Mouse (Mus musculus) gastrocnemius, postnatal 10 days (tissue): ENCODE data around the gene Slc17a7. TPM values are rescaled to one million over a fixed set of nuclear protein-coding genes. Genes with fewer than 3 reads are reported as not detected.
"Not testable (repeated sequence)": the region's sequence is repeated elsewhere in the genome, so short reads cannot be mapped to it uniquely, and the experiment has no call there.

Experiments
- DNase-seq: peaks from one replicate; pipeline ENCODE4 v3.0.0; 2021; ENCODE audit warnings: mixed read lengths
- long read RNA-seq, 2 experiments: library from polyadenylated mRNA; stranded (forward); transcript quantifications; one replicate each; pipeline ENCODE4 v2.0.0; 2021
- total RNA-seq, 2 experiments: library from RNA; stranded (reverse); gene quantifications; 2 replicates each; pipeline ENCODE4 v1.2.3; 2021

Slc17a7 gene
- 1 to 10 TPM; 4.7 to 4.9 TPM for total RNA-seq
- long read RNA-seq, experiment 1, transcript Slc17a7-201 (12 exons, 2,915 nt), result major isoform, 10 of 10 reads
- long read RNA-seq, experiment 1, partial matches to known transcripts, result 0 of 10 reads
- long read RNA-seq, experiment 1, other reads (novel, unspliced or antisense), result 0 of 10 reads
- long read RNA-seq, experiment 2, transcript Slc17a7-201 (12 exons, 2,915 nt), result major isoform, 6 of 7 reads
- long read RNA-seq, experiment 2, partial matches to known transcripts, result 1 of 7 reads
- long read RNA-seq, experiment 2, other reads (novel, unspliced or antisense), result 0 of 7 reads

DNA sequence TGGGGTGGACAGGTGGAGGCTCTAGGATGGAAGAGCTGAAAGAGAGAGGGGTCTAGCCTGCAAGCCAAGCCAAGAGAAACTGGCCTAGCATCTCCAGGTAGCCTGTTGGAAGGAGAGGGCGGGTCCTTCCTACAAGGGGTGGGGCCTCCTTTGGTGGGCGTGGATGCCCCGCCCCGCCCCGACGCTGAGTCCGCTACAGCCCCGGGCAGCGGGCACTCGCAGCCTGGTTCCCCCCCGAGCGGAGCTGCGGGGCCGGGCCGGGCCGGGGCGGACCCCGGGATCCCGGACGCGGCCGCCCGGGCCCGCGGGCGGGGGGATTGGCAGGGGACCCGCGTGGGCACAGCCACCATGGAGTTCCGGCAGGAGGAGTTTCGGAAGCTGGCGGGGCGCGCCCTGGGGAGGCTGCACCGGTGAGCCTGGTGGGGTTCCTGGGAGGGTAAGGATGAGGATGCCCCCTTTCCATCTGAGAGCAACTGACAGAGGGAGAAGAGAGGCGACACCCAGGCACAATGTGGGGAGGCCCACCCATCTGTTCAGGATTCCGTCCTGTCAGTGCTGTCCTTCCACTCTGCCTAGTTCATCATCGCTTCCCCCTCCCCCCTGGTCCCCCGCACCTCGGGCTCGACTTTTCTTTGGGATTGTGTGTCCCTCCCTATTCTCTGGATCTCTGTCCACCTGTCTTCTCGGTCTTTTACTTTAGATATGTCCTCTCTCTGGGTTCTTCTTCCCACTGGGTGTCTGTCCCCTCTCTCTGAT lies at the start of gene Slc17a7:
Slc17a7 (plus strand) TSS at position 215 of the 756 bp plus-strand sequence.
- no peak for DNase-seq

GRCm38 (mm10) chr7:45117566-45117965 lies 46.2 kb upstream of the Slc17a7 start:
- no peak for DNase-seq

GRCm38 (mm10) chr7:45118336-45118735 lies 45.4 kb upstream of the Slc17a7 start:
- no peak for DNase-seq

- no peak for DNase-seq
Observed at GRCm38 (mm10) chr7:45119780-45120709, 43.7 kb upstream of the Slc17a7 start.

DNA sequence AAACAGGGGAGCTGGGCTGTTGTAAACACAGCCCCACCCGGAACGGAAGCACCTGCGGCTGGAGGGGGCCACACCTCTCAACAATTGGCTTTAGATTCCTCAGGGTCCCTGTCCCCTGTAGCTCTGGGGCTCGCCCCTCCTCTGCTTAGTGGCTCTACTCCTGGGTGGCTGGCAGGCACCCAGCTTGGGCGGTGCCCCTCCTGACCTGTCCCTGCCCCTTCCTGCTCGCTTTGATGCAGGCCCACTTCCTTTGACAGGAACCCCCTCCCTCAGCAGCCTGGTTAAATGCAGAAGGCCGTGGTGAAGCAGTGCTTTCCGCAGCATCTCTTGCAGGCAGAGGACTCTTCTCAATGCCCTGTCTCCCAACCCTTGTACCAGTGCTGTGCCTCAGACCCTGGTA lies 42.3 kb upstream of the Slc17a7 start:
- DNase-seq, result no peak

DNA sequence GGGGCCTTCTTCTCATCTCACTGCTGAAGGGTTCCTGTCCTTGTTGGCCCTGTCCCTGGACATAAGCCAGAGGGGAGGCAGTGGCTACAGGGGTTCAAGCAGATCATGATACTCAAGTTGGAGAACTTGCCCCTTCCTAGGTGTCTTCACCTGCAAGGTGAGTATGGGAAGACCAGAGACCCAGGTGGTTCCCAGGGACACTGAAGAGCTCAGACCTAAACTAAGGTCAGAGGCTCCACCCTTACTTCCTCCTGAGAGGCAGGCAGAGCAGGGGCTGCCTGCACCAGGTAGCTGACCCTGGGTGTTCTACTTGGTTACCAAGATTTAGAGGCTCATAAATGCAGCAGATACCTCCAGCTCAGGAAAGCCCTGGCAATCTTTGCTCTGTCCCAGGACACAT lies 41.8 kb upstream of the Slc17a7 start:
- no peak for DNase-seq

- DNase-seq, result no peak
Observed at GRCm38 (mm10) chr7:45122561-45123185, 41.1 kb upstream of the Slc17a7 start.

DNA sequence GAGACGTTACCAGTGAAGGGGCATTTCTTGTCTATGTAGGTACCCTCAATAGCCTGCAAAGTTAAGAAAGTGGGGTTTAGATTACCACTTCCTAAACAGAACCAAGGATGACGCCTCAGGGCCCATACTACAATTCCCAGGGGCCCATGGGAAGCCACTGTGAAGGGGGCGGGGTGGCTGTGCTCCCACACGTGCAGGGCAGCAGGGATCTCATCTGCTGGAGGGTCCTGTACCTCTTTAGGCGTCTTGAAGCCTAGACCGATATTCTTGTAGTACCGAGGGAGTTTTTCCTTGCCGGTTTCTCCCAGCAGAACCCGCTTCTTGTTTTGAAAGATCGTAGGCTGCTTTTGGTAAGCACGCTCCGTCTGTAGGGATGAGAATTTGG lies 40.6 kb upstream of the Slc17a7 start:
- no peak for DNase-seq

GRCm38 (mm10) chr7:45124224-45125143 lies 39.3 kb upstream of the Slc17a7 start, which contains the start of gene Rps11:
Rps11 (minus strand) TSS chr7:45124439.
- DNase-seq, result peak; percentile 97

- no peak for DNase-seq
Observed at GRCm38 (mm10) chr7:45125144-45125600, 38.6 kb upstream of the Slc17a7 start.

DNA sequence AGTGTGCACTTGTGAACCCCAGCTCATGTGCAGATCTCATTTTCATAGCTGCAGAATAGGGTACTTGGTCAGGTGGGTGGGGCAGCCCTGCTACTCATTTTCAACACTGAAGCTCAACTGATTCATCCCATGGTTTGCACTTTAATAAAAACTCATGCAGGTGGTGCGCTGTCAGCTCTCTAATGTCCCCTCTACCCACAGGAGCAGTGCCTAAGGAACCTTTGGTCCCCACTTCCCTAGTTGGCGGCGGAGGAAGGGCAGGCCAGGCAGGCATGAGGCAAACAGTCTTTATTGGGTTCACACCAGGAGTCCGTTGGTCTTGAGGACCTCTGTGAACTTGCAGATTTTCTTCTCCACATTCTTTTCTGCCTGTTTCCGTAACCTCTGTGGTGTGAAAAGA lies 38.1 kb upstream of the Slc17a7 start:
- not testable (repeated sequence) for DNase-seq

- DNase-seq, result no peak
Observed at GRCm38 (mm10) chr7:45126147-45126843, 37.5 kb upstream of the Slc17a7 start.

GRCm38 (mm10) chr7:45126844-45127699 lies 36.7 kb upstream of the Slc17a7 start:
- DNase-seq, result no peak

- no peak for DNase-seq
Observed at GRCm38 (mm10) chr7:45127700-45128224, 36.0 kb upstream of the Slc17a7 start.

- peak; percentile 90 for DNase-seq
Observed at GRCm38 (mm10) chr7:45128624-45129246, 35.0 kb upstream of the Slc17a7 start, which contains the start of gene Rpl13a. Rpl13a (minus strand) TSS chr7:45128761.

DNA sequence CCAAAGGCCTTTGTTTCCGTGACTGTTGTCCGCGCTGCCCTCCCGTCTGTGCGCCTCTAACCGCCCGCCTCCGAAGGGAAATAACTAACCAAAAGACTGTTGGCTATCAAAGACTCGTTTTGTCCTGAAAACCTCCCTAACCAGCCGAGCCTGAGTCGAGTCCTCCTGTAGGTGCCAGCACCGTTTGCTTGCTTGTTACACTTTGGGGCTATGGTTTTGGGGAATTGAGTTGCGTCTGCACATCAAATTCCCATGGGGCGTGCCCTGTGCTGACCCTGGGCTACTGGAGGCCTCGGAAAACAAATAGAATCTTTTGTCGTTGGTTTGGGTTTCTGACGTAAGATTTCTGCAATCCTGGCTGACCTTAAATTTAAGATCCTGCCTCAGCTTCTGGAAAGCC lies 34.4 kb upstream of the Slc17a7 start:
- DNase-seq, result peak; percentile 52

DNA sequence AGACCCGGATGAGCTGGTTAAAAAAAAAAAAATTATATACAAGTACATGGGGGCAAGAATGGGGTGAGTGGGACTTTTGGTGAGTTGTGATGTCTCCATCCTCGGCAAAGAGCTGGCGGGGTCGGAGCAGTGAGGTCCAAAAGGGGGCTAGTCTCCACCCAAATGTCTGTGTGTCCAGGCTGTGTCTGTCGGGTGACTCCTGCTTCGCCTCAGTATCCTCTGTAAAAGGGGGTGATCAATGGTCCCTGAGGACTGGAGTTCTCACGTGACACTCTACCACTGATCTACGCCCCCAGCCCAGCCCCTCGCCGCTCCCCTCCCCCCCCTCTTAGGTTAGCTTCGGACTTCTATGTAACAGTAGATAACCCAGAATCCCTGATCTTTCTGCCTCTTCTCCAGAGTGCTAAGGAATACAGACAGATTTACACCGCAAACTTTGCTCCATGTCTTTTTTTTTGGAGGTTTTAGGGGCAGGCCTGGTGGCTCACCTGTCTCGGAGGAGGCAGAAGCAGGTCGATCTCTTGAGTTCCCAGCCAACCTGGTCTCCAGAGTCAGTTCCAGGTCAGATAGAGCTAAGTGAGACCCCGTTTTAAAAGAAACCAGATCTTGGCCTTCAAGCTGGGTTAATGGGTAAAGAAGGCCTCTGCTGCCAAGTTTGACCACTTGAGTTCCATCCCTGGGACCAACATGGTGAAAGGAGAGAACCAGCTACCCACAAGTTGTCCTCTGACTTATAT lies 33.8 kb upstream of the Slc17a7 start:
- no peak for DNase-seq

GRCm38 (mm10) chr7:45131850-45132249 lies 31.9 kb upstream of the Slc17a7 start:
- DNase-seq, result no peak
